Mouse (Mus musculus) erythroid progenitor cell, adult 5-6 weeks (primary cell): Measurements from ENCODE around the gene Tnfrsf1a. TPM values are rescaled to one million over a fixed set of nuclear protein-coding genes. Genes with fewer than 3 reads are reported as not detected.

Source experiments
- ATAC-seq: replicated peaks from 2 replicates; pipeline ENCODE4 v1.8.0; 2016; ENCODE audit warnings: moderate number of reproducible peaks, mild to moderate bottlenecking, moderate TSS enrichment, inconsistent platforms; ENCODE audit not compliant: poor library complexity, low FRiP score, severe bottlenecking
- total RNA-seq, 2 experiments: library from RNA; stranded (forward) in 1 of 2; stranded (reverse) in 1 of 2; fragments of 150-400 nt in 1 of 2; fragments of 186-747, 209-891 nt in 1 of 2; gene quantifications; 2 replicates each; pipeline versions ENCODE4 v1.2.3 to v1.2.4; 2015 to 2017; ENCODE audit warnings: low replicate concordance in 2 of 2

Gene Tnfrsf1a
- total RNA-seq, 2 experiments from 2014 or later = 11.7 to 20.7 TPM

DNA sequence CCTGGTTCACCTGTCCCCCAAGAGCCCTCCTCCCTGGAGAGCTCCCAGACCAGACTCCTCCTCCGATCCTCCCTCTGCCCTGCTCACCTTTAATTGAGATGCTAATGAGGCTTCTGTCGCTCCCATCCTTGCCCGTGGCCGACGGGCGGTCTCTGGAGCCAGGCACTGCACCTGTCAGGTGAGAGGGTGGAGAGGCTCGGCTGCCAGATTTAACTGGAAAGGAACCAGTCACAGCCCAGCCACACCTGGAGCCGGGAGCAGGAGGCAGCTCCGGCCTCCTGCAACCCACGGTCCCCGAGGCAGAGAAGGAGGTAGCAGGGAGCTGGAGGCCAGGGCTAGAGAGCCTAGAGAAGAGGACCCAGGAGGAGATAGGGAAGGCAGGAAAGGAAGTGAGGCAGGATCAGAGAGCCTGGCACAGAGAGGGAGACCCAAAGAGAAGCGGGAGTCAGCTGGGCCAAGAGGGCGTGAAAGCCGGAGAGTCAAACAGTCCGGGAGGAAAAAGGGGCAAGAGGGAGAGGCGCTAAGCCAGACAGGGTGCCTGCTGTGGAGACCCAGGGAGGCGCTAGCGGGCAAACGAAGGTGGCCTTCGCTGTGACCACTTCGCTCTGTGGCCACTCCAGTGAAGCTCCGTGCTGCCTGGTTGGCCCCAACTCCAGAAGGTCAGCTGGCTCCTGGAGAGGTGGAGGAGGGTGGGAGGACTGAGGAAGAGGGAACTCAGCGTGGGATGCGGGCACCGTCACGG, 27.9 kb upstream of the Tnfrsf1a start:
- ATAC-seq = no peak

DNA sequence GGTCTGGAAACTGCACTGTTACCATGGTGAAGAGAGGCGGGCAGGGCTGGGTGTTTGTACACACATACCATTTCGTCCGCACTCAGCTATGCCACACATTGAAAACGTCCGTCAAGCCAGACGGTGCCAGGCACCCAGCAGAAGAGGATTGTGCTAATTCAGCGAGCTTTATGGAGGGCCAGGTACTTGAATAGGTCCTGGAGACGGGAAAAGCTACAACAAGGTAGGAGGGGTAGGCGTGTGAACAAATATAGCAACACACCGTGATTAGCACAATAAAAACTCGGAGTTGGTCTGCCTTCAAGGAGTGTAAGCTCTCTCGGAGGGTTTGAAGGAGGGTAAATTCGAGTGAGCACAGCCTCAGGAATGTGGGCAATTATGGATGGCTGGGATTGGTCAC, 26.4 kb upstream of the Tnfrsf1a start:
- no peak for ATAC-seq

DNA sequence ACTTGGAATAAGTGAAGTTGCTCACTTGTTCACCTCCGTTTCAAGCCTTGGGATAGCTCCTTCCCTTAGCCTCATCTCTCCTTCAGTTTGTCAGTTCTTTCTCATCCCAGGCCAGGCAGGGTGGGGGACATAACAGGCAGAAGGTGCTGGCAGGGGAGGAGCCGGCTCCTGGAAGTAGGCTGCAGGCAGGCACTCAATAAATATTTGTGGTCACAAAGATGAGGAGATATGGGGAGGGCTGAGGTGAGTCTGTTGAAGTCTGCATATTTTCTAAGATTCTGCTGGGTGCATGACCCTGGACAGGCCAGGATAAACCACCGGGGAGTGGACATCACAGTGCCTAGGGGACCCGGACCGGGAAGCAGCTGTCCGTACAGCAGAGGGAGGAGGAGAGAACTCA, 25.6 kb upstream of the Tnfrsf1a start:
- no peak for ATAC-seq

DNA sequence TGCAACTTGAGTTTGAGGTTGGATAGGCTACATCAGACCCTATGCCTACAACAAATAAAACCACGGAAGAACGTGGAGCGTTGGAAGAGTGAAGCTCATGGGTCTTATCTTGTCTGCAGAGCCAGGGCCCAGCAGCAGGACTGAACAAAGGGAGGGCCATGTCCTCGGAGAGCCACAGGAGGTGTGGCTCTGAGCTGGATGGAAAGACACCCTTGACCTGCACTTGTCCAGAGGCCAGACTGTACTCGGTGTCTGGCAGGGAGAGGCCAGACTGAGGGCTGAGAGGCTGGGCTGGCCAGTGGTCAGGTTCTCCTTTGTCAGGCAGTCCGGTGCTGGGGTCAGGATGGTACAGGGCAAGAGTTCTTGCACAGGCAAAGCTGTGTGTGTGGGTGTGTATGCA, 23.8 kb upstream of the Tnfrsf1a start:
- no peak for ATAC-seq

DNA sequence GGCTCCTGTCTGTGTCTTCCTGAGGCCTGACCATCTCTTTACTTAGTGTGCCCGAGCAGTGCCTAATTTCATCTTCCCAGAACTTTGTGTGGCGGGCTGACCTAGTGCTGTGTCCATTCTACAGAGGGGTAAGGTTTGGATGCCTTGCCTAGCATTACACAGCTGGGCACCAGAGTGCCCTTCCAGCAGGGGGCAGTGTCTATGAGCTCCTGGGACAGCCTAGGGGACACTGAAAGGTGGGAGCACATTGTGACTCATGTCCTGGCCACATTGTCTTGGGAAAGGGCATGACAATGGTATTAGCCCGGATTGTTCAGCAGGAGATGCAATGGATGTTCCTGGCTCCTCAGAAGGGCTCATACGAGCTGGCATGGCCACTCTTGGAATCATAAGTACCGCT, 20.9 kb upstream of the Tnfrsf1a start:
- no peak for ATAC-seq

DNA sequence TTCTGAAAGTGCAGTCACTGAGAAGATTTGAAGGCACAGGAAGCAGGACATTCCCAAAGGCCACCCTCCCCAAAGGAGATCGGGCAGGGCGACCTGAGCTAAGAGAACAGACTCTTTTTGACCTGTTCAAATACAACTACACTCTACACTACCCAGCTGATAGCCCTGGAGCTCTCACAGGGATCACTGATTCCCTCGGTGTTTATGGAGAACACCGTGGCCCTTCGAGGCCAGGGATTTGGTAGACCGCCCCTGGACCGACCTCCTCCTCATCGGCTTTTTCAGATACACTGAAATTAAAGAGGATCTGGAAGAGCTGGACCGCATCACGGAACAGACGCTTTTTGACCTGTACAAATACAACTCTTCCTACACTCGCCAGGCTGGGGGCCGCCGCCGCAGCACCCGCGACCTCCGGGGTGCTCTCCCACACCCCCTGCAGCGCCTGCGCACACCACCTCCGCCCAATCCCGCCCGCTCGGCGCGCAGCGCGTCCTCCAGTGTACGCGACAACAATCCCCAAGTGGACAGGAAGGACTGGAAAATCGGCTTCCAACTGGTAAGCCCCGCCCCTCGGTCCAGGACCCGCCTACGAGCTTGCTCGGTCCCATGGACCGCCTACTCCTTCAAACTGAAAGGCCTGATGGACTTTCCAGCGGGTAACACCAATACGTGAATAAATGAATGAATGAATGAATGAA, 18.4 kb upstream of the Tnfrsf1a start:
- no peak for ATAC-seq

DNA sequence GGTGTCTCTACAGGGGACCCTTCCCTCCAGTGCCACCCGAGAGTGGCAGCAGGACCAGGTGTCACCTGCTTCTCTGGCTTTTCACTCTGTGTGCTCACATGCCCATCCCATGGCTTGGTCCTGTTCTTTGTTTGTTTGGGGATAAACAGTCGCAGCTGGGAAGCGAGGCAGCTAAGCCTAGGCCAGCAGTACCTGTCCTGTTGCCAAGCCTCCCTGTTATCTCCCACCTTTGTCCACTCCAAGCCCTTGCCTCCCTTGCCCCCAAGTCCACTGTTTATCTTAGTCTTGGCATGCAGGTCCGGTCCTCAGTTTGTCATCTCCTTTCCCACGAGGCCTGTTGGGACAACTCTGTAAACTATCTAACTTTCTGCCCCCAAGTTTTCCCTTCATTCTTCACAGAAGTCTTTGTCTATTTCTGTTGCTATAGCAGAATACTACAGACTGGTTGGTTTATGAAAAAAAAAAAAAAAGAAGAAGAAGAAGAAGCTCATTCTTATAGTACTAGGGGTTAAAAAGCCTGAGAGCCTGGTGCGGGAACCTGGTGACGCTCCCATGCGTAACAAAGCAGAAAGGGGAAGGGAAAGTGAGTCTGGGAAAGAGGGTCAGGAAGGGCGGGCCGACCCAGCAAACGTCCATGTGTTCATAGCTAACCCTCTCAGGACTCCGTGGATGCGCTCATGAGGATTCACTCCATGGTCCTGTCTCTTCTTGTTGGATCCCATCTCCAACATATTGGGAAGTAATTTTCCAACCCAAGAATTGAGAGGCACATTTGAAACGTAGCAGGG, 15.9 kb upstream of the Tnfrsf1a start:
- no peak for ATAC-seq

DNA sequence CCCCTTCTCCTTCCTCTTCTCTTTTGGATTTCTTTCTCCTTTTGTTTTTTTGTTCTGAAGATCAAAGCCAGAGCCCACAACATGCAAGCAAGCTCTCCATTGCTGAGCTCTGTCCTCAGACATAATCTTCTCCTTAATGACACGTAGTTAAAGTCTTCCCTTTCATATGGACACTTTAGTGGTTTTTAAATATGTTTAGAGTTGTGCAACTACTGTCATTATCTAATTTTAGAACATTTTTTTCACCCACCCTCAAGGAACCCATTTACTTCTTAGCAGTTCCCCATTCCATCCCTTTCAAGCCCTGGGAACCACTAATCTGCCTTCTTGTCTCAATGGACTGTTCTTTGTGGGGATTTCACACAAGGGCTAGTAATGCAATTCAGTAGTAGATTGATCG, 14.8 kb upstream of the Tnfrsf1a start:
- ATAC-seq = no peak

DNA sequence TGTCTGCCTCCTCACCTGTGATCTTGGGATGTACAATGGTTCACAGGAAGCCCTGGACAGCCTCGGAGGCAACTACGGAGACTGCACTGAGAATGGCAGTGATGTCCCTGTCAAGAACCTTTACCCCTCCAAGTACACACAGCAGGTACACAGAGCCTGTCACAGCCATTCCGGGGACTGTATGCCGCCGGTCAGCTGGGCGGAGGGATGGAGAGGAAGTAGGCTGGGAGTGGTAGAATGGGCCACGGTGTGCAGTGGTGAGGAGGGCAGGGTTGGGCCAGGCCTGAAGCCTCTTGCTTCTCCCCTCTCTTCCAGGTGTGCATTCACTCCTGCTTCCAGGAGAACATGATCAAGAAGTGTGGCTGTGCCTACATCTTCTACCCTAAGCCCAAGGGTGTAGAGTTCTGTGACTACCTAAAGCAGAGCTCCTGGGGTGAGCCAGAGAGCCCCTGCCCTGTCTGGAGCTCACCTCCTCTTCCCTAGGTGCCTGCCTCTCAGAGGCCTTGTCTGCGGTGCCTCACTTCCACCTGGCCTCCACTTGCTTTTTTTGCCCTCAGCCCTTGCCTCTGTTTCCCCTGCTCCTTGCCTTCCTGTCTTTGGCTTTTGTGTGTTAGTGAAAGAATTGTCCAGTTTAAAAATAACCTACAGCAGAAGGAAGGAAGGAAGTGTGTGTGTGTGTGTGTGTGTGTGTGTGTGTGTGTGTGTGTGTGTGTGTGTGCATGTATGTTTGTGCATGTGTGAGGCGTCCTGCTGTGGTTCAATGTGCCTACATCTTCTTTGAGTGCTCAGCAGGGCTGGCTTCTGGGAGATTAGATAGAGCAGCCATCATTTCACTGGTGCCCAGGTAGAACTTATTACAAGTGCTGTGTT, 10.1 kb upstream of the Tnfrsf1a start:
- no peak; the same call in 1 of the 2 replicates for ATAC-seq

DNA sequence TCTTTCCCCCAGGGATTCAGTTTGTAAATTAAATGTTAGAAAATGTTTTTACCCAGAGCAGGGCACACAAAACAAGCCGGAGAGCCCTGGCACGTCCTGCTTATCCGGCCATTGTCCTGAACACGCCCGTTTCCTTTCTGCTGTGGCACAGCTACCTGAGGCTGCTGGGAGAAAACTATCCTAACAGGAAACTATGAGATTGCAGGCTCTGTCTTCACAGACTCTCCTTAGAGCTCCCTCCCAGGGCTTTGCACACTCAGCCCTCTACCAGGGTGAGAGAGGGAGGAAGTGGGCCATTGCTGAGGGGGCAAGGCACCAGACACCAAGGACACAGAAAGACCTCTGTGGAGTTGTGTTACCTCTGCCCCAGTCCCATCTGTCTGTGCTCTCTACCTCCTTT, 8.9 kb upstream of the Tnfrsf1a start:
- no peak for ATAC-seq

DNA sequence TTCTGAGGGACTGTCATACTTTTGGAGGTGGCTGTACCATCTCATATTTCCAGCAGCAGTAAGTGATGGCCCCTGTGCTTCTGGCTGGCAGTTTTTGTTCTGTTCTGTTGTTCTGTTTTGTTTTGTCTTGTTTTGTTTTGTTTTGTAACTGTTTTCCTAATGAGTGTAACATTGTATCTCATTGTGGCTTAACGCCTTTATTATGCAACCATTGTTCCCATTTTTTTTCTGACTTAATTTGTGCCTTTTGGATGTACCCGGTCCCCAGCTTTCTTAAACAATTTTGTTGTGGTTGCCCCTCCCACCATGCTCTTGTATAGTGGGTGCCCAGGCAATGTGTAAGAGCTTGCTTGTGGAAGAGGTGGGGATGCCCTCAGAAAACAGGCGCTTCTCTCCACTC, 7.0 kb upstream of the Tnfrsf1a start:
- ATAC-seq = no peak

DNA sequence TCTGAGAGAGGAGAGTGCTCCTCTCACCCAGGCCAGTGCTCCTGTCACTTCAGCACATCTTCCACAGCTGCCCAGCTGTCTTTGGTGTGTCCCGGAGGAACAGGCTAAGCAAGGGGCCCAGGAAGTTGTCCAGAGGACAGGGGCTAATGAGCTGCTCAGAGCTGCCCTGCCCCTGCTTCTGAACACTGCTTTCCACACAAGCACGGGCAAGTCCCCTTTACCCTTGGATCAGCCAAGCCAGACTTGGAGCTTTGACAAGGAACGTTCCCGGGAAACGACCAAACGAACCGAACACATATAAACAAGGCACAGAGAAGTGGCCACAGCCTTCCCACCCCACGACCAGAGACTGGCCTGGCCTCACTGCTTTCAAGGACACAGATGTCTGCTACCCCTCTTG, 5.1 kb upstream of the Tnfrsf1a start:
- no peak for ATAC-seq

DNA sequence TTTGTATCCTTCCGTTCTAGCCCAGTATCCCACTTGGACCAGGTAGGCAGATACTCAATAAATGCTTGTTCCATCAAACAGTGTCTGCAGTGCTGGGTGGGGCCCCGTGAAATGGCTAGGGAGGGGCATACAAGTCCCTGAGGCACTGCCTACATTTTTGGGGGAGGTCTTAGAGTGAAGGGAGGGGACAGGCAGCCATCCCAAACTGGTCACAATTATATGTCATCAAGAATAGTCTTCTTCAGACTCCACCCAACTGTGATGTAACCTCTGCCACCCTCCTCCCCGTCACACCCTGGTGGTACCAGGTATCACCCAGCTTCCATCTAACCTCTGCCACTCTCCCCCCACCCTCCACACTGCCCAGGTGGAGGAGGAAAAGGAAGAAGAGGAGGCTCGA, 4.3 kb upstream of the Tnfrsf1a start:
- ATAC-seq = no peak

DNA sequence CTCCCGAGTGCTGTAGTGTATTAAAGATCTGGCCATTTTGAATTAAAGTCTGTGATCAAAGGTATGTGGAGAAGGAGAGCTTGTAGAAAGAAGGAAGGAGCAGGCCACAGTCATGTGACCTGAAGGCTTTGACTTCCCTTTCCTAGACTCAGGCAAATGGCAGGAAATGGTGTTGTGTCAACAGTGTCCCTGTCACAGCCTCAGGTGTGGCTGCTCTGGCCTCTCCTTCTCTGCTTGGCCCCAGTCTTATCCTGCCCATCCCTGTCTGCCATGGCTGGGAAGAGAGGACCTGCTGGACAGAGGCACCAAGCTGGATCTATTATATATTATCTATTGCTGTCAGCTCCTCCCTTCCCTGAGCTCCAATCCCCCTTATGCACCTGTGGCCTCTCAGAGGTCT, 3.5 kb upstream of the Tnfrsf1a start:
- ATAC-seq = no peak

DNA sequence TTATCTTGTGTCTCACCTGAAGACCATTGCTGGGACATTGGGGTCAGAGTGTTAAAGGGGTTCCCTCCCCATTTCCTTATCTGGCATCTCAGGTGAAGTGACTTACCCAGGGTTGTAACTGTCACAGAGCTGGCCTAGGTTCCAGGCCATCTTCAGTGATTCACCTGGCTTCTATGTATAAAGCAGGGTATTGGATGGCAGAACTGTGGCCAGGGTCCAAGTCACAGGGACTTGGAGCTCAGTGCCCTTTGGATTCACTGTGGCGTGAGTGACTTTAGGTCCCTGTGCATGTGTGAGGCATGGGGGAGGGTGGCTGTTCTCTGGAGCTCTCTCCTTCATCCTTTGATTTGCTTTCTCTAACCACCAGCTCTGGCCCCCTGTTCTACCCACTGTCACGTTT, 3.1 kb upstream of the Tnfrsf1a start:
- ATAC-seq = no peak

DNA sequence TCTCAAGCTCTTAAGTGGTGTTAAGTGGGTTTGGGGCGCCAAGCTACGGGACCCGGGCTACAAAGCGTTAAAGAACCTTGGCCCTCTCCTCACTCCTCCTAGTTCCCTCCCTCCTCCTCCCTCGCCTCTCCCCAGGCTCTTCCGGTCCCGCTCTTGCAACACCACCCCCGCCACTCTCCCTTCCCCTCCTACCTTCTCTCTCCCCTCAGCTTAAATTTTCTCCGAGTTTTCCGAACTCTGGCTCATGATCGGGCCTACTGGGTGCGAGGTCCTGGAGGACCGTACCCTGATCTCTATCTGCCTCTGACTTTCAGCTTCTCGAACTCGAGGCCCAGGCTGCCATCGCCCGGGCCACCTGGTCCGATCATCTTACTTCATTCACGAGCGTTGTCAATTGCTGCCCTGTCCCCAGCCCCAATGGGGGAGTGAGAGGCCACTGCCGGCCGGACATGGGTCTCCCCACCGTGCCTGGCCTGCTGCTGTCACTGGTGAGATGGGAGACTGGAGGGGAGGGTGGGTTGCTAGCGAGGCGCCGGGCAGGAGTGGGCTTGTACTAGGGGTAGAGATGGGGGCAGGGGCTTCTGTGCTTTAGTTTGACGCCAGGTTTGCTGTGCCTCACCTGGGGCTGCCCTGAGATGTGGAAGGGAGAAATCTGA, 541 bp downstream of the Tnfrsf1a start:
- no peak for ATAC-seq

DNA sequence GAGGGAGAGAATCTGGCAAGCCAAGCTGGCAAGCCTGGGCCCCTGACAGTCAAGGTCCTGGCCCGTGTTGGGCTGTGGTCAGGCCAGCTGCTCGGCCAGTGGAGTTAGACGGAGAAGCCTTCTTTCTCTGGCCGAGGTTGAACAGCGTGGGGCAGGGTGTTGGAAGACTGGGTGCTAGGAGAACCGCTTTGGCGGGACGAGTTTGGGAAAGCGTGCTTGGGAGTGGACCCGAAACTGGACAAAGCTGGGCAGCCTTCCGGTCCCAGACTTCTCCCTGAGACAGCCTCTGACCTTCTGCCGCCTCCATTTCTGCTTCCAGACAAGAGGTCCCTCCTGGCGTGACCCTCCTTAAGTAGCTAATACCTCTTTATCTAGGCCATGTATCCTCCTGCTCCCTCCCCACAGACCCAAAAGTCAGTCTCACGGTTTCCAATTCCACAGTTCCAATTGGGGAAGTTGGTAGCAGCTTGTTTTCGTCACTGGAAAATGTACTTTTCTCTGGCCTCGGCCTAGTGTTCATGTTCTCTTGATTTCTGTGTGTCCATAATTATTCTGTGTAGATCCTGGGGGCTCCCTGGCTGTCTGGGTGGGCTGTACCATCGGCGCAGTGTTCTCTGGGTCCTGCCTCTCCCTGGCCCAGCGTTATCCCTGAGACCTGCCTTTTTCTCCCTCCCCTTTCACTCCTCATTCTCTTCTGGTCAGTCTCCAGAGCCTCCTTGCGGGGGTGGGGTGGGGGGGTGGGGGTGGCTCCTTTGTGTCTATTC, 1.3 kb downstream of the Tnfrsf1a start:
- ATAC-seq = no peak

DNA sequence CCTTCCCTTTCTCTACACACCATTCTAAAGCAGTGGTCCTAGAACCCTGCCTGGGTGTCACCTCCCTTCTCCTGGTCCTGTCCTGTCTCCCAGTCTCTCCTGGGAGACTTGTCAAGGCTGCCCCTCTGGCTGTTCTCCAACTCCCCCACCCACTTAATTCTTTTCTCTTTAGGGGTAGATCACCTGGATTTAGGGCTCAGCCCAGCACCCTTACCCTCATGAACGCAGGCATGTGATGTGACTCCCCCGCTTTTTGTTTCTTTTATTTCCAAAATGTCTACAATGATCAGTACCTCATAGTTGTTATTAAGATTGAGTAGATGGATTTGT, 1.8 kb downstream of the Tnfrsf1a start:
- ATAC-seq = no peak
